Mouse (Mus musculus) monocyte, adult 59 days (primary cell): ENCODE measurements around the gene Olfr395. TPM values are rescaled to one million over a fixed set of nuclear protein-coding genes. Genes with fewer than 3 reads are reported as not detected.

Source experiments
- total RNA-seq, 2 experiments: library from RNA; stranded (reverse); gene quantifications; one replicate each; pipeline ENCODE4 v1.2.4; 2023

Gene Olfr395
- total RNA-seq, result not detected

DNA sequence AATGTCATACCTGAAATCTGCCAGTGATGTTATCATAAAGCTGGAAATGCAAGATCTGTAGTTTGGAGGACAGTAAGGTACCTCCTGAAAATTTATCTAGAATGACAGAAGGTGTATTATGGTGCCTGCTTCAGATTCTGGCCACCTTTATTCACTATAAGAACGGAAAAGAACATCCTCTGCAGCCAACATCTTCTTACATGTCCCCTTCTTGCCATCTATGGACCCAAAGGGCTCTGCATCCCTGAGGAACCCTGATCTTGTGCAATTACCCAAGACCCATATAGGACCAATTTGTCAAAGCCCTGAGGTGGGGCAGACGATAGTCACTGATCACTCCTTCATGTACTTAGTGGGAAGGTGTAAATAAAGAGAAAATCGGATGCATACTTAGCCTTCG is at the start of gene Olfr395:
TSS of gene Olfr395 (minus strand) at position 101 of the 400 bp plus-strand sequence.

DNA sequence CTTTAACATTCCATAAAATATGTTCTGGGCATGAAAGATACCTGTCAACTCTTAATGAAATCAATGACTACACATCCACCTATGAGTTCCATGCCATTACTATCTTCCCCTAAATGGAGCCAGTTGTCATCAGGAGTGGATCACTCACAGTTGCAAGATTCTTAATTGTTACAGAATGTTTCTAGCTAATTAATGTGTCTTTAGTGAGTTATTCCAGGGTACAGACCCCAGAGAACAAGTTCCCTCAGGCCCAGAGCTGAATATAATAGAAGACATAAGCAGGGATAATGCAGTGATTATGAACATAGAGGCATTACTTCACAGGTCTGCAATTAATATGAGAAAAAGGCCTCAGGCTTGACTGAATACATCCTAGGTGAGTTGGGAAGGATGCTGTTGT is 27.3 kb upstream of the Olfr395 start, which contains the start of gene Olfr23:
TSS of gene Olfr23 (plus strand) at position 301 of the 400 bp plus-strand sequence.

GRCm38 (mm10) chr11:73890671-73891070 is 18.4 kb downstream of the Olfr395 start, which contains the start of gene Olfr394:
Gene Olfr394 (minus strand): TSS chr11:73890771.

Other genes starting within 250 kb of the Olfr395 start
- not detected for gene Zfp735, start 220.5 kb downstream of the Olfr395 start, total RNA-seq
- gene Olfr389, start 128.6 kb downstream of the Olfr395 start, total RNA-seq, result not detected
- gene Olfr390, start 126.3 kb downstream of the Olfr395 start, total RNA-seq, result not detected
- gene Olfr391-ps, start 106.2 kb downstream of the Olfr395 start, total RNA-seq, result not detected
- not detected for gene Olfr392, start 92.2 kb downstream of the Olfr395 start, total RNA-seq
- gene Olfr393, start 57.8 kb downstream of the Olfr395 start, total RNA-seq, result not detected
- gene Olfr394, start 18.5 kb downstream of the Olfr395 start, total RNA-seq, result not detected
- gene Olfr23, start 27.4 kb upstream of the Olfr395 start, total RNA-seq, result not detected
- gene Olfr397, start 51.5 kb upstream of the Olfr395 start, total RNA-seq, result not detected
- gene Olfr398, start 81.1 kb upstream of the Olfr395 start, total RNA-seq, result not detected
- not detected for gene Olfr139, start 147.3 kb upstream of the Olfr395 start, total RNA-seq
- gene Olfr399, start 147.3 kb upstream of the Olfr395 start, total RNA-seq, result not detected
- gene Zfp616, start 160.7 kb upstream of the Olfr395 start, total RNA-seq, result not detected
- not detected for gene Olfr401, start 204.4 kb upstream of the Olfr395 start, total RNA-seq
- gene Olfr402, start 244.2 kb upstream of the Olfr395 start, total RNA-seq, result not detected